Mouse (Mus musculus) intestine, embryonic 14.5 days (tissue): ENCODE results near the gene Llph. TPM values are rescaled to one million over a fixed set of nuclear protein-coding genes. Genes with fewer than 3 reads are reported as not detected.
"Not testable (repeated sequence)": the region's sequence is repeated elsewhere in the genome, so short reads cannot be mapped to it uniquely, and the experiment has no call there.

Experiments used
- ATAC-seq: fragments of 200-750 bp; cut with Nextera tagmentation; replicated peaks from 2 replicates; pipeline ENCODE4 v1.8.0; 2017; ENCODE audit warnings: low read depth, moderate number of reproducible peaks, moderate TSS enrichment, moderate library complexity; ENCODE audit not compliant: low FRiP score, low TSS enrichment
- DNase-seq: peaks from one replicate; pipeline ENCODE4 v3.0.0-alpha.2; 2018; ENCODE audit warnings: low spot score
- H3K27ac ChIP-seq: fragments of 300-500 bp; sonication (generic); 2 replicates; pipeline ENCODE4 v1.5.1; 2014; ENCODE audit warnings: low read depth, mild to moderate bottlenecking, control low read depth
- H3K27me3 ChIP-seq: fragments of 300-500 bp; sonication (generic); replicated peaks from 2 replicates; pipeline ENCODE4 v1.6.1; 2014; ENCODE audit warnings: low read length, control low read depth; ENCODE audit not compliant: control insufficient read depth, insufficient read depth
- H3K36me3 ChIP-seq: fragments of 300-500 bp; sonication (generic); 2 replicates; pipeline ENCODE4 v1.6.1; 2014; ENCODE audit warnings: low read length, control low read depth; ENCODE audit not compliant: control insufficient read depth, insufficient read depth
- H3K4me1 ChIP-seq: fragments of 300-500 bp; sonication (generic); replicated peaks from 2 replicates; pipeline ENCODE4 v1.6.1; 2014; ENCODE audit warnings: low read length, control low read depth, mixed read lengths; ENCODE audit not compliant: control insufficient read depth, insufficient read depth
- H3K4me2 ChIP-seq: fragments of 300-500 bp; sonication (generic); 2 replicates; pipeline ENCODE4 v1.6.1; 2014; ENCODE audit warnings: low read length
- H3K4me3 ChIP-seq: fragments of 300-500 bp; sonication (generic); 2 replicates; pipeline ENCODE4 v1.5.1; 2014; ENCODE audit warnings: low read depth, low read length, control low read depth, mixed read lengths
- H3K9ac ChIP-seq: fragments of 300-500 bp; sonication (generic); 2 replicates; pipeline ENCODE4 v1.6.1; 2014; ENCODE audit warnings: mild to moderate bottlenecking, low read length
- H3K9me3 ChIP-seq: fragments of 300-500 bp; sonication (generic); 2 replicates; pipeline ENCODE4 v1.6.1; 2016; ENCODE audit warnings: low read length, control low read depth; ENCODE audit not compliant: control insufficient read depth
- WGBS: fragments of 180-500 bp; shearing (Covaris S2); extraction: QIAGEN DNeasy Blood & Tissue Kit; methylation state at CpG from one replicate; pipeline ENCODE4 v1.1.7; 2014; 5-methylcytosine and 5-hydroxymethylcytosine counted together
- polyA plus RNA-seq: library from polyadenylated mRNA; unstranded; fragments of >200 nt; fragmentation: Nextera tagmentation; extraction: Ambion mirVana; gene quantifications from 2 replicates; pipeline ENCODE4 v1.2.1, GENCODE M21; 2014

The Llph gene
- polyA plus RNA-seq, 1 experiment from 2014 or later: 63.2 TPM

GRCm38 (mm10) chr10:120209539-120209925 is 17.3 kb upstream of the Llph start:
- Histone ChIP-seq H3K9me3 (no peaks in the 10 kb centered on the region), H3K27me3 (no peaks in the 10 kb centered on the region), H3K9ac (no peak overlapping the region), H3K4me3 (peak overlapping the region; percentile 87), H3K4me2 (peak overlapping the region; percentile 57), H3K4me1 (no peaks in the 10 kb centered on the region), H3K27ac (no peak overlapping the region), H3K36me3 (no peaks in the 10 kb centered on the region)
- DNase-seq: no peak
- WGBS: 64% methylated on average over 6 of the region's 6 CpGs
- ATAC-seq: no peak

GRCm38 (mm10) chr10:120210096-120210495 is 16.8 kb upstream of the Llph start:
- no peak overlapping the region for H3K27ac ChIP-seq
- no peaks in the 10 kb centered on the region for H3K4me1 ChIP-seq
- 78% methylated on average over 3 of the region's 3 CpGs for WGBS
- no peaks in the 10 kb centered on the region for H3K36me3 ChIP-seq
- no peaks in the 10 kb centered on the region for H3K9me3 ChIP-seq
- no peak for DNase-seq
- H3K9ac ChIP-seq: no peak overlapping the region
- no peak overlapping the region for H3K4me3 ChIP-seq
- no peaks in the 10 kb centered on the region for H3K27me3 ChIP-seq
- peak overlapping the region; percentile 57; the same call in 1 of the 2 replicates for H3K4me2 ChIP-seq
- no peak for ATAC-seq

- 90% methylated on average over 1 of the region's 1 CpGs for WGBS
Observed at GRCm38 (mm10) chr10:120217099-120217498, 9.8 kb upstream of the Llph start.

GRCm38 (mm10) chr10:120218996-120219395 is 7.9 kb upstream of the Llph start:
- Histone ChIP-seq H3K27me3 (no peaks in the 10 kb centered on the region), H3K4me2 (no peak overlapping the region), H3K4me3 (no peak overlapping the region), H3K9ac (no peak overlapping the region), H3K27ac (no peak overlapping the region), H3K36me3 (peaks cover 38% of the 10 kb centered on the region; the same call in 1 of the 2 replicates), H3K9me3 (no peaks in the 10 kb centered on the region), H3K4me1 (no peaks in the 10 kb centered on the region)
- ATAC-seq: no peak
- WGBS: 93% methylated on average over 10 of the region's 10 CpGs
- DNase-seq: no peak

More at GRCm38 (mm10) chr10:120217099-120217498, 9.8 kb upstream of the Llph start:
- not testable (repeated sequence) for H3K4me3 ChIP-seq, ATAC-seq, H3K9ac ChIP-seq, H3K27ac ChIP-seq, H3K9me3 ChIP-seq, H3K4me2 ChIP-seq, H3K27me3 ChIP-seq, H3K4me1 ChIP-seq, DNase-seq
- H3K36me3 ChIP-seq: peaks cover 33% of the 10 kb centered on the region; the same call in 1 of the 2 replicates

- DNase-seq (no peak), ATAC-seq (no peak)
- no peaks in the 10 kb centered on the region for H3K9me3 ChIP-seq
- H3K4me3 ChIP-seq: no peak overlapping the region
- no peak overlapping the region for H3K27ac ChIP-seq
- H3K36me3 ChIP-seq: peaks cover 38% of the 10 kb centered on the region; the same call in 1 of the 2 replicates
- H3K27me3 ChIP-seq: no peaks in the 10 kb centered on the region
- no peak overlapping the region for H3K9ac ChIP-seq
- H3K4me2 ChIP-seq: no peak overlapping the region
- H3K4me1 ChIP-seq: no peaks in the 10 kb centered on the region
- WGBS: 80% methylated on average over 14 of the region's 14 CpGs
Observed at GRCm38 (mm10) chr10:120219578-120220359, 7.1 kb upstream of the Llph start.

GRCm38 (mm10) chr10:120220776-120221175 is 6.1 kb upstream of the Llph start:
- Histone ChIP-seq H3K27ac (no peak overlapping the region), H3K9ac (no peak overlapping the region), H3K4me3 (no peak overlapping the region), H3K9me3 (no peaks in the 10 kb centered on the region), H3K27me3 (no peaks in the 10 kb centered on the region), H3K4me1 (no peaks in the 10 kb centered on the region), H3K4me2 (no peak overlapping the region), H3K36me3 (peaks cover 37% of the 10 kb centered on the region; the same call in 1 of the 2 replicates)
- WGBS: 60% methylated on average over 7 of the region's 7 CpGs
- DNase-seq (no peak), ATAC-seq (no peak)

- DNase-seq (peak; percentile 79), ATAC-seq (no peak)
- Histone ChIP-seq H3K4me2 (no peak overlapping the region), H3K9me3 (no peaks in the 10 kb centered on the region), H3K27ac (no peak overlapping the region), H3K36me3 (peaks cover 44% of the 10 kb centered on the region), H3K27me3 (no peaks in the 10 kb centered on the region), H3K4me3 (no peak overlapping the region), H3K4me1 (peaks cover 4% of the 10 kb centered on the region; the same call in 1 of the 2 replicates), H3K9ac (no peak overlapping the region)
- 33% methylated on average over 5 of the region's 5 CpGs for WGBS
Observed at GRCm38 (mm10) chr10:120231718-120232117, 4.8 kb downstream of the Llph start.

GRCm38 (mm10) chr10:120233655-120234367 is 6.9 kb downstream of the Llph start:
- ATAC-seq: peak; percentile 47
- H3K4me3 ChIP-seq: no peak overlapping the region
- peak overlapping the region; percentile 22 for H3K4me2 ChIP-seq
- no peaks in the 10 kb centered on the region for H3K9me3 ChIP-seq
- H3K36me3 ChIP-seq: peaks cover 37% of the 10 kb centered on the region
- H3K27ac ChIP-seq: no peak overlapping the region
- H3K4me1 ChIP-seq: no peaks in the 10 kb centered on the region; the same call in none of the 2 replicates
- 27% methylated on average over 18 of the region's 18 CpGs for WGBS
- H3K27me3 ChIP-seq: no peaks in the 10 kb centered on the region
- DNase-seq: peak; percentile 80
- no peak overlapping the region for H3K9ac ChIP-seq
